Mouse (Mus musculus): Measurements from ENCODE around the gene Ccl6. TPM values are rescaled to one million over a fixed set of nuclear protein-coding genes. Genes with fewer than 3 reads are reported as not detected.

Gene Ccl6
- polyA plus RNA-seq, 1 experiment, result 10.4 TPM

GRCm38 (mm10) chr11:83600576-83600975, 7.7 kb upstream of the Ccl6 start:
- H3K27me3 ChIP-seq (ENCODE audit: control insufficient read depth, insufficient read depth, low read length), result no peaks in the 10 kb centered on the region
- WGBS, result 95% methylated on average over 2 of the region's 2 CpGs
- no peaks in the 10 kb centered on the region for H3K36me3 ChIP-seq (ENCODE audit: control insufficient read depth, insufficient read depth, low read length)
- TF ChIP-seq POLR2A (IDR thresholded peaks at IDR 0.05; ENCODE audit: control insufficient read depth, extremely low read depth, insufficient read depth, low read length, poor library complexity), result no peak
- no peak for TF ChIP-seq CTCF (IDR thresholded peaks at IDR 0.05; ENCODE audit: borderline replicate concordance, control insufficient read depth, extremely low read depth, insufficient read depth, low read length, poor library complexity)
- DNase-seq, result no peak
- no peak overlapping the region for H3K27ac ChIP-seq (ENCODE audit: control insufficient read depth, insufficient read depth, low read length)
- H3K4me3 ChIP-seq (ENCODE audit: control insufficient read depth, insufficient read depth, low read length), result no peak overlapping the region
- H3K4me1 ChIP-seq (replicated peaks; ENCODE audit: control insufficient read depth, insufficient read depth, low read length), result no peaks in the 10 kb centered on the region

- no peaks in the 10 kb centered on the region for H3K36me3 ChIP-seq (ENCODE audit: control insufficient read depth, insufficient read depth, low read length)
- WGBS, result 93% methylated on average over 3 of the region's 3 CpGs
- no peak for TF ChIP-seq POLR2A (IDR thresholded peaks at IDR 0.05; ENCODE audit: control insufficient read depth, extremely low read depth, insufficient read depth, low read length, poor library complexity)
- no peak for TF ChIP-seq CTCF (IDR thresholded peaks at IDR 0.05; ENCODE audit: borderline replicate concordance, control insufficient read depth, extremely low read depth, insufficient read depth, low read length, poor library complexity)
- no peak overlapping the region for H3K27ac ChIP-seq (ENCODE audit: control insufficient read depth, insufficient read depth, low read length)
- no peaks in the 10 kb centered on the region for H3K4me1 ChIP-seq (replicated peaks; ENCODE audit: control insufficient read depth, insufficient read depth, low read length)
- no peaks in the 10 kb centered on the region for H3K27me3 ChIP-seq (ENCODE audit: control insufficient read depth, insufficient read depth, low read length)
- no peak for DNase-seq
- H3K4me3 ChIP-seq (ENCODE audit: control insufficient read depth, insufficient read depth, low read length), result no peak overlapping the region
These were observed 6.1 kb upstream of the Ccl6 start for GRCm38 (mm10) chr11:83598991-83599390.

- no peaks in the 10 kb centered on the region for H3K27me3 ChIP-seq (ENCODE audit: control insufficient read depth, insufficient read depth, low read length)
- H3K4me1 ChIP-seq (replicated peaks; ENCODE audit: control insufficient read depth, insufficient read depth, low read length), result no peaks in the 10 kb centered on the region
- no peak for DNase-seq
- H3K36me3 ChIP-seq (ENCODE audit: control insufficient read depth, insufficient read depth, low read length), result no peaks in the 10 kb centered on the region
- no peak overlapping the region for H3K27ac ChIP-seq (ENCODE audit: control insufficient read depth, insufficient read depth, low read length)
- no peak overlapping the region for H3K4me3 ChIP-seq (ENCODE audit: control insufficient read depth, insufficient read depth, low read length)
- no peak for TF ChIP-seq POLR2A (IDR thresholded peaks at IDR 0.05; ENCODE audit: control insufficient read depth, extremely low read depth, insufficient read depth, low read length, poor library complexity)
- TF ChIP-seq CTCF (IDR thresholded peaks at IDR 0.05; ENCODE audit: borderline replicate concordance, control insufficient read depth, extremely low read depth, insufficient read depth, low read length, poor library complexity), result no peak
- WGBS, result 53% methylated on average over 3 of the region's 3 CpGs
These were observed 5.4 kb upstream of the Ccl6 start for GRCm38 (mm10) chr11:83598207-83598837.

- H3K36me3 ChIP-seq (ENCODE audit: control insufficient read depth, insufficient read depth, low read length), result no peaks in the 10 kb centered on the region
- H3K27me3 ChIP-seq (ENCODE audit: control insufficient read depth, insufficient read depth, low read length), result no peaks in the 10 kb centered on the region
- TF ChIP-seq CTCF (IDR thresholded peaks at IDR 0.05; ENCODE audit: borderline replicate concordance, control insufficient read depth, extremely low read depth, insufficient read depth, low read length, poor library complexity) (no peak), POLR2A (IDR thresholded peaks at IDR 0.05; ENCODE audit: control insufficient read depth, extremely low read depth, insufficient read depth, low read length, poor library complexity) (no peak)
- DNase-seq, result no peak
- 95% methylated on average over 7 of the region's 7 CpGs for WGBS
- H3K4me3 ChIP-seq (ENCODE audit: control insufficient read depth, insufficient read depth, low read length), result no peak overlapping the region
- no peak overlapping the region for H3K27ac ChIP-seq (ENCODE audit: control insufficient read depth, insufficient read depth, low read length)
- H3K4me1 ChIP-seq (replicated peaks; ENCODE audit: control insufficient read depth, insufficient read depth, low read length), result peaks cover 3% of the 10 kb centered on the region
These were observed 4.9 kb upstream of the Ccl6 start for GRCm38 (mm10) chr11:83597796-83598195.

GRCm38 (mm10) chr11:83595669-83596455, 3.0 kb upstream of the Ccl6 start:
- peaks cover 5% of the 10 kb centered on the region for H3K4me1 ChIP-seq (replicated peaks; ENCODE audit: control insufficient read depth, insufficient read depth, low read length)
- no peak overlapping the region for H3K27ac ChIP-seq (ENCODE audit: control insufficient read depth, insufficient read depth, low read length)
- no peaks in the 10 kb centered on the region for H3K27me3 ChIP-seq (ENCODE audit: control insufficient read depth, insufficient read depth, low read length)
- DNase-seq, result no peak
- 86% methylated on average over 7 of the region's 7 CpGs for WGBS
- H3K36me3 ChIP-seq (ENCODE audit: control insufficient read depth, insufficient read depth, low read length), result no peaks in the 10 kb centered on the region
- no peak for TF ChIP-seq CTCF (IDR thresholded peaks at IDR 0.05; ENCODE audit: borderline replicate concordance, control insufficient read depth, extremely low read depth, insufficient read depth, low read length, poor library complexity)
- TF ChIP-seq POLR2A (IDR thresholded peaks at IDR 0.05; ENCODE audit: control insufficient read depth, extremely low read depth, insufficient read depth, low read length, poor library complexity), result no peak
- H3K4me3 ChIP-seq (ENCODE audit: control insufficient read depth, insufficient read depth, low read length), result no peak overlapping the region

- Histone ChIP-seq H3K27ac (ENCODE audit: control insufficient read depth, insufficient read depth, low read length) (no peak overlapping the region), H3K4me3 (ENCODE audit: control insufficient read depth, insufficient read depth, low read length) (no peak overlapping the region), H3K4me1 (replicated peaks; ENCODE audit: control insufficient read depth, insufficient read depth, low read length) (peaks cover 5% of the 10 kb centered on the region), H3K36me3 (ENCODE audit: control insufficient read depth, insufficient read depth, low read length) (no peaks in the 10 kb centered on the region), H3K27me3 (ENCODE audit: control insufficient read depth, insufficient read depth, low read length) (no peaks in the 10 kb centered on the region)
- DNase-seq, result no peak
- TF ChIP-seq POLR2A (IDR thresholded peaks at IDR 0.05; ENCODE audit: control insufficient read depth, extremely low read depth, insufficient read depth, low read length, poor library complexity) (no peak), CTCF (IDR thresholded peaks at IDR 0.05; ENCODE audit: borderline replicate concordance, control insufficient read depth, extremely low read depth, insufficient read depth, low read length, poor library complexity) (no peak)
- 66% methylated on average over 5 of the region's 5 CpGs for WGBS
These were observed 566 bp upstream of the Ccl6 start for GRCm38 (mm10) chr11:83593453-83593852.
